ENCODE assay signal across 8 mouse cellular contexts in the genomic region with DNA sequence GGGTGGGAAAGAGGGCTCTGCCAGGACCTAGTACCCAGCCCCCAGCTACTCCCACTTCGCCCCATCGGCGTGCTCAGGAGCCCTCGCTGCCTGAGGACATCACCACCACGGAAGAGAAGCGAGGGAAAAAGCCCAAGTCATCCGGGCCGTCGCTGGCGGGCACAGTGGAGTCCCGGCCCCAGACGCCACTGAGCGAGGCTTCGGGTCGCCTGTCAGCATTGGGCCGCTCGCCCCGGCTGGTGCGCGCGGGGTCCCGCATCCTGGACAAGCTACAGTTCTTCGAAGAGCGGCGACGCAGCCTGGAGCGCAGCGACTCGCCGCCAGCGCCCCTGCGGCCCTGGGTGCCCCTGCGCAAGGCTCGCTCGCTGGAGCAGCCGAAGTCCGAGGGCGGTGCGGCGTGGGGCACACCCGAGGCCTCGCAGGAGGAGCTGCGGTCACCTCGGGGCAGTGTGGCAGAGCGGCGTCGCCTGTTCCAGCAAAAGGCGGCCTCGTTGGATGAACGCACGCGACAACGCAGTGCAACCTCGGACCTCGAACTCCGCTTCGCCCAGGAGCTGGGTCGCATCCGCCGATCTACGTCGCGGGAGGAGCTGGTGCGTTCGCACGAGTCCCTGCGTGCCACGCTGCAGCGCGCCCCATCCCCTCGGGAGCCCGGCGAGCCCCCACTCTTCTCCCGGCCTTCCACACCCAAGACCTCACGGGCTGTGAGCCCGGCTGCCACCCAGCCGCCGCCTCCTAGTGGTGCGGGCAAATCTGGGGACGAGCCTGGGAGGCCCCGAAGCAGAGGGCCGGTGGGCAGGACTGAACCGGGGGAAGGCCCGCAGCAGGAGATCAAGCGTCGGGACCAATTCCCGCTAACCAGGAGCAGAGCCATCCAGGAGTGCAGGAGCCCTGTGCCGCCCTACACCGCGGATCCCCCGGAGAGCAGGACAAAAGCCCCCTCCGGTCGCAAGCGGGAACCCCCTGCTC. TPM values are rescaled to one million over a fixed set of nuclear protein-coding genes. Genes with fewer than 3 reads are reported as not detected.
A peak's percentile ranks its signal among the peaks of the same experiment; 100 is the strongest.
DNase-seq lines count a peak whose midpoint lies in the region; ATAC-seq and TF ChIP-seq lines count a peak whose summit lies in the region.

No protein-coding gene starts in this region.

- peaks cover 66% of the 10 kb centered on the region for H3K4me1 ChIP-seq in heart, embryonic 11.5 days (ENCODE audit: control insufficient read depth, insufficient read depth, low read length)
- peaks cover 26% of the 10 kb centered on the region for H3K4me1 ChIP-seq in heart, postnatal 0 days (ENCODE audit: control insufficient read depth, insufficient read depth)
- H3K4me1 ChIP-seq in midbrain, embryonic 15.5 days: peaks cover 60% of the 10 kb centered on the region

- H3K4me2 ChIP-seq in heart, embryonic 11.5 days: peak overlapping the region; percentile 57
- H3K4me2 ChIP-seq in heart, postnatal 0 days (ENCODE audit: low read depth, low read length): peak overlapping the region; percentile 24
- peak overlapping the region; percentile 41 for H3K4me2 ChIP-seq in midbrain, embryonic 15.5 days

- ATAC-seq in heart, embryonic 11.5 days (replicated peaks; ENCODE audit: insufficient number of reproducible peaks, low FRiP score, low TSS enrichment): no peak
- ATAC-seq in heart, postnatal 0 days (ENCODE audit: insufficient read depth, low read depth): 0 out of 2 replicates have a peak, but pooled peaks have one; percentile 7
- ATAC-seq in midbrain, embryonic 15.5 days (replicated peaks): no peak

- no peak for DNase-seq in heart, adult 8-10 months (ENCODE audit: low spot score)
- DNase-seq in cerebellum, postnatal 14 days: peak; percentile 38 to 48
- no peak for DNase-seq in heart, postnatal 0 days (ENCODE audit: low spot score)
- DNase-seq in right cerebral cortex, postnatal 14 days: no peak
- DNase-seq in testis, postnatal 10 days (ENCODE audit: low spot score): no peak
- no peak for DNase-seq in T-cell, adult 2 months (ENCODE audit: low spot score)

- no peak for TF ChIP-seq EP300 in heart, postnatal 0 days (IDR thresholded peaks at IDR 0.05; ENCODE audit: low read depth)

- peaks cover 19% of the 10 kb centered on the region for H3K27me3 ChIP-seq in heart, embryonic 11.5 days (ENCODE audit: control insufficient read depth, insufficient read depth, low read length)
- H3K27me3 ChIP-seq in heart, postnatal 0 days (ENCODE audit: control insufficient read depth, insufficient read depth, low read length): peaks cover 25% of the 10 kb centered on the region
- H3K27me3 ChIP-seq in midbrain, embryonic 15.5 days (replicated peaks): peaks cover 33% of the 10 kb centered on the region

- peak overlapping the region; percentile 16 for H3K9ac ChIP-seq in heart, embryonic 11.5 days (ENCODE audit: low read depth, low read length)
- H3K9ac ChIP-seq in heart, postnatal 0 days (replicated peaks; ENCODE audit: low read depth, low read length): peak overlapping the region; percentile 41; the same call in 1 of the 2 replicates
- H3K9ac ChIP-seq in midbrain, embryonic 15.5 days: peak overlapping the region; percentile 10; the same call in 1 of the 2 replicates

- no peak for TF ChIP-seq CTCF in heart, postnatal 0 days (IDR thresholded peaks at IDR 0.05; ENCODE audit: low read depth)

- no peaks in the 10 kb centered on the region for H3K36me3 ChIP-seq in heart, embryonic 11.5 days (ENCODE audit: control insufficient read depth, insufficient read depth, low read length)
- peaks cover 29% of the 10 kb centered on the region for H3K36me3 ChIP-seq in heart, postnatal 0 days (replicated peaks; ENCODE audit: control insufficient read depth, insufficient read depth, low read length)
- peaks cover 3% of the 10 kb centered on the region; the same call in 1 of the 2 replicates for H3K36me3 ChIP-seq in midbrain, embryonic 15.5 days (replicated peaks)

- H3K4me3 ChIP-seq in heart, embryonic 11.5 days (ENCODE audit: low read depth, low read length): peak overlapping the region; percentile 14; the same call in 1 of the 2 replicates
- no peak overlapping the region for H3K4me3 ChIP-seq in heart, postnatal 0 days (ENCODE audit: low read depth, low read length)
- peak overlapping the region; percentile 20 for H3K4me3 ChIP-seq in midbrain, embryonic 15.5 days

- WGBS in heart, embryonic 11.5 days (ENCODE audit: insufficient replicate concordance): 7% methylated on average over 94 of the region's 94 CpGs
- 31% methylated on average over 94 of the region's 94 CpGs for WGBS in heart, postnatal 0 days
- 4% methylated on average over 94 of the region's 94 CpGs for WGBS in midbrain, embryonic 15.5 days

- H3K9me3 ChIP-seq in heart, embryonic 11.5 days (replicated peaks; ENCODE audit: control insufficient read depth, low read length): no peaks in the 10 kb centered on the region
- no peaks in the 10 kb centered on the region for H3K9me3 ChIP-seq in heart, postnatal 0 days (replicated peaks; ENCODE audit: control insufficient read depth, low read length)
- H3K9me3 ChIP-seq in midbrain, embryonic 15.5 days: no peaks in the 10 kb centered on the region

- no peak overlapping the region for H3K27ac ChIP-seq in heart, embryonic 11.5 days (ENCODE audit: low read depth, low read length)
- peak overlapping the region; percentile 31; the same call in 1 of the 2 replicates for H3K27ac ChIP-seq in heart, postnatal 0 days (ENCODE audit: low read depth)
- no peak overlapping the region for H3K27ac ChIP-seq in midbrain, embryonic 15.5 days

RNA-seq across cellular contexts. Expression of a gene that starts 13.1 kb away (rescaled TPM):
- 60.7 and 66.5 TPM in 2 replicates for polyA plus RNA-seq in heart, embryonic 11.5 days (2014; fragmentation: Nextera tagmentation; extraction: Ambion mirVana)
- total RNA-seq in heart, adult 8-10 months (2022): 100 to 1,000 TPM; 131 to 145 (median 137) TPM
- 95.0 and 105 TPM in 2 replicates for total RNA-seq in heart, postnatal 0 days (2014; rRNA removed; ENCODE audit: low replicate concordance)
- polyA plus RNA-seq in heart, postnatal 0 days (2015; fragmentation: Nextera tagmentation; extraction: Ambion mirVana): 26.8 and 30.2 TPM in 2 replicates
- polyA plus RNA-seq in midbrain, embryonic 15.5 days (2015; fragmentation: Nextera tagmentation; extraction: Ambion mirVana): 20.8 and 21.3 TPM in 2 replicates

RNA-seq across cellular contexts. Expression of a gene that starts 28.1 kb away (rescaled TPM):
- 428 and 477 TPM in 2 replicates for polyA plus RNA-seq in heart, embryonic 11.5 days (2014; fragmentation: Nextera tagmentation; extraction: Ambion mirVana)
- total RNA-seq in heart, adult 8-10 months (2022): 1,000 to 10,000 TPM; 1,263 to 1,551 (median 1,367) TPM
- 983 and 1,187 TPM in 2 replicates for total RNA-seq in heart, postnatal 0 days (2014; rRNA removed; ENCODE audit: low replicate concordance)
- 601 and 639 TPM in 2 replicates for polyA plus RNA-seq in heart, postnatal 0 days (2015; fragmentation: Nextera tagmentation; extraction: Ambion mirVana)
- 1.5 and 2.0 TPM in 2 replicates for polyA plus RNA-seq in midbrain, embryonic 15.5 days (2015; fragmentation: Nextera tagmentation; extraction: Ambion mirVana)

RNA-seq across cellular contexts. Expression of a gene that starts 47.5 kb away (rescaled TPM):
- 49.8 and 57.2 TPM in 2 replicates for polyA plus RNA-seq in heart, embryonic 11.5 days (2014; fragmentation: Nextera tagmentation; extraction: Ambion mirVana)
- total RNA-seq in heart, adult 8-10 months (2022): 10 to 100 TPM; 34.1 to 44.8 (median 40.8) TPM
- 74.7 and 85.2 TPM in 2 replicates for total RNA-seq in heart, postnatal 0 days (2014; rRNA removed; ENCODE audit: low replicate concordance)
- polyA plus RNA-seq in heart, postnatal 0 days (2015; fragmentation: Nextera tagmentation; extraction: Ambion mirVana): 47.4 and 55.9 TPM in 2 replicates
- 86.1 and 98.7 TPM in 2 replicates for polyA plus RNA-seq in midbrain, embryonic 15.5 days (2015; fragmentation: Nextera tagmentation; extraction: Ambion mirVana)

Comparison
In these comparisons a context has a peak if more than half of its experiments do, and no peak if none do; other contexts are left out.
1. DNase-seq: peak in cerebellum, postnatal 14 days (2 of 2); none in heart, adult 8-10 months (single experiment), heart, postnatal 0 days (single experiment), right cerebral cortex, postnatal 14 days (single experiment), testis, postnatal 10 days (single experiment) and T-cell, adult 2 months (single experiment).
2. RNA of a gene that starts 28.1 kb away (polyA plus RNA-seq): 601 to 639 TPM in heart, postnatal 0 days and 428 to 477 TPM in heart, embryonic 11.5 days; 1.5 to 2.0 TPM in midbrain, embryonic 15.5 days; every median in the first group is over 100 times any median in the second.
3. Peak in every context shown above with its lines, with median percentiles within 50 percentile points of each other: H3K4me2 ChIP-seq and H3K9ac ChIP-seq.